In the genomic region with DNA sequence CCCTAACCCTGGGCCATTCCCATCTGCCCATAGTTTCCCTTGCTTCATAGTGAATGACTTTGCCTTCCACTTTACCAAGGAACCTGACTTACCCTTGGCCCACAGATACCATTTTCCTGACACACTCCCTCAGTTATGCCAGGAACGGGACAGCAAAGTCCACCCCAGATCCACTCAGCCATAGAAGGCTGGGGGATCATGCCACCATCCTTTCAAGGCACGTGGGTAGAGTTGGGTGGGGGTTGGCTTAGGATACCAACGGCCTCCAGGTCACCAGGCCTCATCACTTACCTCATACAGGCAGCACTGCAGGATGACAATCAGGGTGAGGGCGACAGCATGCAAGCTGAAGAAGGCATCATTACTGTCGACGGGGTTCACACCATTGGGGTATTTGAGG, we compare ENCODE assay signal across 30 mouse cellular contexts. TPM values are rescaled to one million over a fixed set of nuclear protein-coding genes. Genes with fewer than 3 reads are reported as not detected.
DNase-seq lines count a peak whose midpoint lies in the region; ATAC-seq and TF ChIP-seq lines count a peak whose summit lies in the region.
"Had no signal": no experiment of that assay in that cellular context is flagged by ENCODE, and none has a peak within 500 bp of the region (broad histone marks: within the 10 kb centered on the region; RNA-seq: fewer than 3 reads in every experiment).

No protein-coding gene starts in this region.

- peaks cover 88% of the 10 kb centered on the region for H3K36me3 ChIP-seq in kidney, embryonic 15.5 days
- peaks cover 48% of the 10 kb centered on the region for H3K36me3 ChIP-seq in kidney, embryonic 16.5 days (ENCODE audit: insufficient read depth, low read length)
- peaks cover 17% of the 10 kb centered on the region for H3K36me3 ChIP-seq in stomach, postnatal 0 days (ENCODE audit: control insufficient read depth, insufficient read depth, low read length)

- no peak overlapping the region for H3K4me2 ChIP-seq in kidney, embryonic 15.5 days
- H3K4me2 ChIP-seq in kidney, embryonic 16.5 days (replicated peaks; ENCODE audit: low read depth, low read length), result no peak overlapping the region
- H3K4me2 ChIP-seq in stomach, postnatal 0 days (replicated peaks; ENCODE audit: low read depth), result no peak overlapping the region
- H3K4me2 ChIP-seq: embryonic facial prominence, embryonic 13.5 days; forebrain, embryonic 12.5 days; forebrain, embryonic 15.5 days; heart, embryonic 12.5 days; heart, embryonic 15.5 days; hindbrain, embryonic 14.5 days had no signal

- no peak for ATAC-seq in kidney, embryonic 15.5 days (replicated peaks; ENCODE audit: low FRiP score)
- ATAC-seq in kidney, embryonic 16.5 days (ENCODE audit: low FRiP score, low TSS enrichment), result no peak
- peak; percentile 4; the same call in 1 of the 2 replicates for ATAC-seq in stomach, postnatal 0 days (ENCODE audit: low FRiP score, low TSS enrichment)
- ATAC-seq: forebrain, embryonic 15.5 days; hindbrain, postnatal 0 days; Patski had no signal

- H3K9ac ChIP-seq in kidney, embryonic 15.5 days, result no peak overlapping the region
- H3K9ac ChIP-seq in kidney, embryonic 16.5 days (replicated peaks; ENCODE audit: low read length), result no peak overlapping the region
- H3K9ac ChIP-seq in stomach, postnatal 0 days (ENCODE audit: low read length), result no peak overlapping the region
- H3K9ac ChIP-seq: embryonic facial prominence, embryonic 13.5 days; forebrain, embryonic 12.5 days; forebrain, embryonic 15.5 days; heart, embryonic 12.5 days; heart, embryonic 15.5 days; hindbrain, embryonic 14.5 days had no signal

- no peak for TF ChIP-seq CTCF in stomach, postnatal 0 days (IDR thresholded peaks at IDR 0.05; ENCODE audit: low read depth)

- no peak for TF ChIP-seq EP300 in stomach, postnatal 0 days (optimal IDR thresholded peaks at IDR 0.05)

- no peaks in the 10 kb centered on the region for H3K27me3 ChIP-seq in kidney, embryonic 15.5 days
- no peaks in the 10 kb centered on the region for H3K27me3 ChIP-seq in kidney, embryonic 16.5 days (ENCODE audit: insufficient read depth, low read length)
- no peaks in the 10 kb centered on the region for H3K27me3 ChIP-seq in stomach, postnatal 0 days (ENCODE audit: control insufficient read depth, insufficient read depth, low read length)
- H3K27me3 ChIP-seq: CH12.LX; embryonic facial prominence, embryonic 13.5 days; forebrain, embryonic 12.5 days; forebrain, embryonic 15.5 days; heart, embryonic 12.5 days; heart, embryonic 15.5 days; Patski had no signal

- DNase-seq in kidney, adult 18-20 months, result peak; percentile 34
- DNase-seq in kidney, adult 9 months, result peak; percentile 61
- no peak for DNase-seq in stomach, postnatal 0 days (ENCODE audit: low spot score)
- no peak for DNase-seq in adrenal gland, adult (ENCODE audit: inconsistent age in 2 of 2, low spot score in 1 of 2)
- DNase-seq: adrenal gland, adult 2 months; adrenal gland, postnatal 14 days; B cell, adult 2 months; cerebellum, adult 11 months; cerebellum, adult 2 months; cerebellum, adult 9-11 months; cerebellum, postnatal 25 days; embryo, embryonic 11 days; gastrocnemius, postnatal 25 days; heart, adult 18-20 months; heart, postnatal 10 days; heart, postnatal 36 days had no signal

- no peak overlapping the region for H3K27ac ChIP-seq in kidney, embryonic 15.5 days
- H3K27ac ChIP-seq in kidney, embryonic 16.5 days (ENCODE audit: low read length), result no peak overlapping the region
- H3K27ac ChIP-seq in stomach, postnatal 0 days (replicated peaks), result no peak overlapping the region
- H3K27ac ChIP-seq: embryonic facial prominence, embryonic 10.5 days; embryonic facial prominence, embryonic 13.5 days; forebrain, embryonic 12.5 days; forebrain, embryonic 15.5 days; heart, embryonic 15.5 days; hindbrain, embryonic 14.5 days; hindbrain, postnatal 0 days had no signal

- H3K9me3 ChIP-seq in kidney, embryonic 15.5 days (replicated peaks), result no peaks in the 10 kb centered on the region
- no peaks in the 10 kb centered on the region for H3K9me3 ChIP-seq in kidney, embryonic 16.5 days (ENCODE audit: low read length)
- H3K9me3 ChIP-seq in stomach, postnatal 0 days (ENCODE audit: control insufficient read depth, low read length), result no peaks in the 10 kb centered on the region
- H3K9me3 ChIP-seq: embryonic facial prominence, embryonic 10.5 days; embryonic facial prominence, embryonic 13.5 days; forebrain, embryonic 12.5 days; forebrain, embryonic 15.5 days; G1E; heart, embryonic 12.5 days; heart, embryonic 15.5 days had no signal

- no peaks in the 10 kb centered on the region for H3K4me1 ChIP-seq in kidney, embryonic 15.5 days
- no peaks in the 10 kb centered on the region for H3K4me1 ChIP-seq in kidney, embryonic 16.5 days (ENCODE audit: insufficient read depth, low read length)
- H3K4me1 ChIP-seq in stomach, postnatal 0 days (replicated peaks; ENCODE audit: control insufficient read depth, insufficient read depth), result no peaks in the 10 kb centered on the region
- H3K4me1 ChIP-seq: embryonic facial prominence, embryonic 10.5 days; embryonic facial prominence, embryonic 13.5 days; forebrain, embryonic 12.5 days; forebrain, embryonic 15.5 days; heart, embryonic 12.5 days; heart, embryonic 15.5 days had no signal

- 82% methylated on average over 6 of the region's 6 CpGs for WGBS in kidney, embryonic 15.5 days
- whole genome bisulfite sequencing in kidney, embryonic 16.5 days, result 87% methylated on average over 6 of the region's 6 CpGs
- 85% methylated on average over 6 of the region's 6 CpGs for WGBS in stomach, postnatal 0 days

- H3K4me3 ChIP-seq in kidney, embryonic 15.5 days (replicated peaks), result no peak overlapping the region
- H3K4me3 ChIP-seq in kidney, embryonic 16.5 days (ENCODE audit: low read length), result no peak overlapping the region
- no peak overlapping the region for H3K4me3 ChIP-seq in stomach, postnatal 0 days (ENCODE audit: low read depth, low read length)
- H3K4me3 ChIP-seq: embryonic facial prominence, embryonic 10.5 days; embryonic facial prominence, embryonic 13.5 days; erythroblast, embryonic 14.5 days; forebrain, embryonic 12.5 days; forebrain, embryonic 15.5 days; heart, embryonic 12.5 days; heart, embryonic 15.5 days had no signal

RNA-seq across cellular contexts. Expression of gene Tax1bp3, which starts 10.3 kb away (rescaled TPM):
- polyA plus RNA-seq in kidney, embryonic 15.5 days (2015; fragmentation: Nextera tagmentation; extraction: Ambion mirVana), result 202 and 204 TPM in 2 replicates
- 231 and 251 TPM in 2 replicates for polyA plus RNA-seq in kidney, embryonic 16.5 days (2015; fragmentation: Nextera tagmentation; extraction: Ambion mirVana)
- polyA plus RNA-seq in stomach, postnatal 0 days (2015; fragmentation: Nextera tagmentation; extraction: Ambion mirVana), result 176 and 184 TPM in 2 replicates

RNA-seq across cellular contexts. Expression of gene Emc6, which starts 10.4 kb away (rescaled TPM):
- polyA plus RNA-seq in kidney, embryonic 15.5 days (2015; fragmentation: Nextera tagmentation; extraction: Ambion mirVana), result 121 and 131 TPM in 2 replicates
- polyA plus RNA-seq in kidney, embryonic 16.5 days (2015; fragmentation: Nextera tagmentation; extraction: Ambion mirVana), result 121 and 123 TPM in 2 replicates
- 125 and 132 TPM in 2 replicates for polyA plus RNA-seq in stomach, postnatal 0 days (2015; fragmentation: Nextera tagmentation; extraction: Ambion mirVana)

RNA-seq across cellular contexts. Expression of gene Ctns, which starts 11.6 kb away (rescaled TPM):
- 17.7 and 18.2 TPM in 2 replicates for polyA plus RNA-seq in kidney, embryonic 15.5 days (2015; fragmentation: Nextera tagmentation; extraction: Ambion mirVana)
- polyA plus RNA-seq in kidney, embryonic 16.5 days (2015; fragmentation: Nextera tagmentation; extraction: Ambion mirVana), result 21.5 and 22.4 TPM in 2 replicates
- polyA plus RNA-seq in stomach, postnatal 0 days (2015; fragmentation: Nextera tagmentation; extraction: Ambion mirVana), result 15.9 and 17.4 TPM in 2 replicates

RNA-seq across cellular contexts. Expression of gene Shpk, which starts 12.0 kb away (rescaled TPM):
- polyA plus RNA-seq in kidney, embryonic 15.5 days (2015; fragmentation: Nextera tagmentation; extraction: Ambion mirVana), result 1.5 and 1.7 TPM in 2 replicates
- 2.4 and 2.6 TPM in 2 replicates for polyA plus RNA-seq in kidney, embryonic 16.5 days (2015; fragmentation: Nextera tagmentation; extraction: Ambion mirVana)
- 3.4 and 4.0 TPM in 2 replicates for polyA plus RNA-seq in stomach, postnatal 0 days (2015; fragmentation: Nextera tagmentation; extraction: Ambion mirVana)

RNA-seq across cellular contexts. Expression of gene P2rx5, which starts 27.0 kb away (rescaled TPM):
- polyA plus RNA-seq in kidney, embryonic 15.5 days (2015; fragmentation: Nextera tagmentation; extraction: Ambion mirVana), result 0.47 and 0.50 TPM in 2 replicates
- 0.81 TPM in 2 replicates for polyA plus RNA-seq in kidney, embryonic 16.5 days (2015; fragmentation: Nextera tagmentation; extraction: Ambion mirVana)
- 0.44 and 0.48 TPM in 2 replicates for polyA plus RNA-seq in stomach, postnatal 0 days (2015; fragmentation: Nextera tagmentation; extraction: Ambion mirVana)
- polyA plus RNA-seq: erythroblast, embryonic 14.5 days; G1E had no signal

Comparison
In these comparisons a context has a peak if more than half of its experiments do, and no peak if none do; other contexts are left out.
1. DNase-seq: peak in kidney, adult 18-20 months (single experiment) and kidney, adult 9 months (single experiment); none in stomach, postnatal 0 days (single experiment) and adrenal gland, adult (0 of 2).